19 mouse cellular contexts compared by ENCODE assay signal in the genomic region with DNA sequence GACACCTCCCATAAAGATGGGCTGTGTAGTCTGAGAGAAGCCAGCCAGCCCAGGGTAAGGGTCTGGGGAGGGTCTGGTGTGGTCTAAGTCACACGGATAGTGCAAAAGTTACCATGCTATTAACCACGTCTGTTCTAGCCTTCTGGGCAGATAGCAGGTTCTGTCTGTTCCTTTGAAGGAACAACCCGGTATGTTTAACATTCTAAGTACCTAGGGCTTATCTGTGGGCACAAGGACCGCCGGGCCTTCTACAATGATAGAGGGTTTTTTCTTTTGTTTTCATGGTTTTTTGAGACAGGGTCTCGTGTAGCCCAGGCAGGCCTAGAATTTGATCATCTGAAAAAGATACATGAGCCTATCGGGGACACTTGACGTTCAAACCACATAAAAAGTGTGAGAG. TPM values are rescaled to one million over a fixed set of nuclear protein-coding genes. Genes with fewer than 3 reads are reported as not detected.
A peak's percentile ranks its signal among the peaks of the same experiment; 100 is the strongest.
DNase-seq lines count a peak whose midpoint lies in the region; ATAC-seq and TF ChIP-seq lines count a peak whose summit lies in the region.
"Had no signal": no experiment of that assay in that cellular context is flagged by ENCODE, and none has a peak within 500 bp of the region (broad histone marks: within the 10 kb centered on the region; RNA-seq: fewer than 3 reads in every experiment).

No protein-coding gene starts in this region.

- no peak overlapping the region for H3K9ac ChIP-seq in embryonic facial prominence, embryonic 12.5 days
- no peak overlapping the region for H3K9ac ChIP-seq in lung, embryonic 15.5 days
- no peak overlapping the region for H3K9ac ChIP-seq in intestine, postnatal 0 days (ENCODE audit: low read depth, low read length)
- H3K9ac ChIP-seq in stomach, embryonic 15.5 days, result no peak overlapping the region
- H3K9ac ChIP-seq: forebrain, postnatal 0 days; heart, embryonic 15.5 days had no signal

- H3K4me1 ChIP-seq in embryonic facial prominence, embryonic 12.5 days, result peaks cover 4% of the 10 kb centered on the region; the same call in 1 of the 2 replicates
- peaks cover 18% of the 10 kb centered on the region for H3K4me1 ChIP-seq in embryonic facial prominence, embryonic 10.5 days
- H3K4me1 ChIP-seq in lung, embryonic 15.5 days, result peaks cover 9% of the 10 kb centered on the region; the same call in 1 of the 2 replicates
- H3K4me1 ChIP-seq in intestine, postnatal 0 days (replicated peaks; ENCODE audit: control insufficient read depth, insufficient read depth, low read length), result no peaks in the 10 kb centered on the region
- H3K4me1 ChIP-seq in stomach, embryonic 15.5 days, result peaks cover 10% of the 10 kb centered on the region

- H3K9me3 ChIP-seq in embryonic facial prominence, embryonic 12.5 days, result no peaks in the 10 kb centered on the region
- peaks cover 6% of the 10 kb centered on the region; the same call in 1 of the 2 replicates for H3K9me3 ChIP-seq in embryonic facial prominence, embryonic 10.5 days
- no peaks in the 10 kb centered on the region for H3K9me3 ChIP-seq in lung, embryonic 15.5 days
- no peaks in the 10 kb centered on the region for H3K9me3 ChIP-seq in intestine, postnatal 0 days (ENCODE audit: control insufficient read depth)
- no peaks in the 10 kb centered on the region for H3K9me3 ChIP-seq in stomach, embryonic 15.5 days
- H3K9me3 ChIP-seq: heart, embryonic 15.5 days had no signal

- DNase-seq in embryonic facial prominence, embryonic 10.5 days (ENCODE audit: low spot score), result no peak
- no peak for DNase-seq in lung, postnatal 36 days
- no peak for DNase-seq in left cerebral cortex, adult 9 months (ENCODE audit: low spot score in 2 of 2)
- DNase-seq: cerebellum, adult 9-11 months; forebrain, postnatal 0 days; gastrocnemius, postnatal 10 days; kidney, adult 9 months; layer of hippocampus, adult 9-11 months; lung, postnatal 14 days; right cerebral cortex, postnatal 25 days had no signal

- no peak overlapping the region for H3K4me3 ChIP-seq in embryonic facial prominence, embryonic 12.5 days
- no peak overlapping the region for H3K4me3 ChIP-seq in embryonic facial prominence, embryonic 10.5 days
- H3K4me3 ChIP-seq in lung, embryonic 15.5 days, result no peak overlapping the region
- H3K4me3 ChIP-seq in intestine, postnatal 0 days (ENCODE audit: low read depth, low read length), result no peak overlapping the region
- no peak overlapping the region for H3K4me3 ChIP-seq in stomach, embryonic 15.5 days (replicated peaks)
- H3K4me3 ChIP-seq: forebrain, embryonic 10.5 days; heart, embryonic 15.5 days; left cerebral cortex, adult 2 months had no signal

- H3K27ac ChIP-seq in embryonic facial prominence, embryonic 12.5 days, result 0 out of 2 replicates have a peak overlapping the region, but pooled peaks have one; percentile 2
- H3K27ac ChIP-seq in embryonic facial prominence, embryonic 10.5 days (replicated peaks), result no peak overlapping the region
- H3K27ac ChIP-seq in lung, embryonic 15.5 days, result peak overlapping the region; percentile 55
- peak overlapping the region; percentile 41; the same call in 1 of the 2 replicates for H3K27ac ChIP-seq in intestine, postnatal 0 days (ENCODE audit: low read depth, low read length)
- peak overlapping the region; percentile 78 for H3K27ac ChIP-seq in stomach, embryonic 15.5 days
- H3K27ac ChIP-seq: forebrain, embryonic 10.5 days; heart, embryonic 15.5 days; left cerebral cortex, adult 2 months had no signal

- H3K36me3 ChIP-seq in embryonic facial prominence, embryonic 12.5 days, result peaks cover 19% of the 10 kb centered on the region
- H3K36me3 ChIP-seq in embryonic facial prominence, embryonic 10.5 days (replicated peaks), result peaks cover 29% of the 10 kb centered on the region
- H3K36me3 ChIP-seq in lung, embryonic 15.5 days, result peaks cover 7% of the 10 kb centered on the region; the same call in 1 of the 2 replicates
- peaks cover 20% of the 10 kb centered on the region for H3K36me3 ChIP-seq in intestine, postnatal 0 days (ENCODE audit: control insufficient read depth, insufficient read depth)
- 0 out of 2 replicates have a peak, but pooled peaks cover 3% of the 10 kb centered on the region for H3K36me3 ChIP-seq in stomach, embryonic 15.5 days
- H3K36me3 ChIP-seq: heart, embryonic 15.5 days had no signal

- H3K27me3 ChIP-seq in embryonic facial prominence, embryonic 12.5 days, result 0 out of 2 replicates have a peak, but pooled peaks cover 8% of the 10 kb centered on the region
- H3K27me3 ChIP-seq in embryonic facial prominence, embryonic 10.5 days (replicated peaks; ENCODE audit: low read depth, poor library complexity, severe bottlenecking), result peaks cover 21% of the 10 kb centered on the region
- H3K27me3 ChIP-seq in lung, embryonic 15.5 days, result no peaks in the 10 kb centered on the region
- no peaks in the 10 kb centered on the region for H3K27me3 ChIP-seq in intestine, postnatal 0 days (replicated peaks; ENCODE audit: control insufficient read depth, insufficient read depth, low read length)
- H3K27me3 ChIP-seq in stomach, embryonic 15.5 days (replicated peaks), result no peaks in the 10 kb centered on the region
- H3K27me3 ChIP-seq: heart, embryonic 15.5 days had no signal

- no peak for TF ChIP-seq CTCF in intestine, postnatal 0 days (IDR thresholded peaks at IDR 0.05; ENCODE audit: low read depth)

- no peak for ATAC-seq in embryonic facial prominence, embryonic 12.5 days (ENCODE audit: insufficient number of reproducible peaks, insufficient read depth, low FRiP score, low TSS enrichment)
- ATAC-seq in lung, embryonic 15.5 days (ENCODE audit: borderline replicate concordance, extremely low read depth, low FRiP score, low TSS enrichment), result 0 out of 2 replicates have a peak, but pooled peaks have one; percentile 3
- ATAC-seq in intestine, postnatal 0 days, result no peak
- ATAC-seq in stomach, embryonic 15.5 days (ENCODE audit: insufficient read depth, low FRiP score, low read depth), result no peak
- no peak for ATAC-seq in frontal cortex, adult (ENCODE audit: low TSS enrichment)
- ATAC-seq: forebrain, postnatal 0 days; hindbrain, embryonic 16.5 days had no signal

- no peak overlapping the region for H3K4me2 ChIP-seq in embryonic facial prominence, embryonic 12.5 days (replicated peaks)
- no peak overlapping the region for H3K4me2 ChIP-seq in lung, embryonic 15.5 days
- H3K4me2 ChIP-seq in intestine, postnatal 0 days (replicated peaks; ENCODE audit: low read depth), result no peak overlapping the region
- H3K4me2 ChIP-seq in stomach, embryonic 15.5 days, result no peak overlapping the region

- WGBS in embryonic facial prominence, embryonic 12.5 days, result 84% methylated on average over 8 of the region's 8 CpGs
- WGBS in embryonic facial prominence, embryonic 10.5 days, result 86% methylated on average over 8 of the region's 8 CpGs
- 67% methylated on average over 8 of the region's 8 CpGs for WGBS in lung, embryonic 15.5 days
- WGBS in intestine, postnatal 0 days, result 75% methylated on average over 8 of the region's 8 CpGs
- 73% methylated on average over 8 of the region's 8 CpGs for WGBS in stomach, embryonic 15.5 days

RNA-seq across cellular contexts. Expression of gene Il17d, which starts 21.6 kb away (rescaled TPM):
- 4.3 and 4.9 TPM in 2 replicates for polyA plus RNA-seq in embryonic facial prominence, embryonic 12.5 days (2016; fragmentation: Nextera tagmentation; extraction: Ambion mirVana)
- 0.77 and 0.91 TPM in 2 replicates for polyA plus RNA-seq in embryonic facial prominence, embryonic 10.5 days (2016; fragmentation: Nextera tagmentation; extraction: Ambion mirVana)
- polyA plus RNA-seq in lung, embryonic 15.5 days (2015; fragmentation: Nextera tagmentation; extraction: Ambion mirVana), result 5.2 and 6.1 TPM in 2 replicates
- 7.2 and 7.8 TPM in 2 replicates for polyA plus RNA-seq in intestine, postnatal 0 days (2015; fragmentation: Nextera tagmentation; extraction: Ambion mirVana)
- 8.1 and 9.0 TPM in 2 replicates for polyA plus RNA-seq in stomach, embryonic 15.5 days (2015; fragmentation: Nextera tagmentation; extraction: Ambion mirVana)

RNA-seq across cellular contexts. Expression of gene Eef1akmt1, which starts 25.3 kb away (rescaled TPM):
- 95.3 TPM in 2 replicates for polyA plus RNA-seq in embryonic facial prominence, embryonic 12.5 days (2016; fragmentation: Nextera tagmentation; extraction: Ambion mirVana)
- 107 and 112 TPM in 2 replicates for polyA plus RNA-seq in embryonic facial prominence, embryonic 10.5 days (2016; fragmentation: Nextera tagmentation; extraction: Ambion mirVana)
- 106 and 108 TPM in 2 replicates for polyA plus RNA-seq in lung, embryonic 15.5 days (2015; fragmentation: Nextera tagmentation; extraction: Ambion mirVana)
- 53.2 and 56.6 TPM in 2 replicates for polyA plus RNA-seq in intestine, postnatal 0 days (2015; fragmentation: Nextera tagmentation; extraction: Ambion mirVana)
- polyA plus RNA-seq in stomach, embryonic 15.5 days (2015; fragmentation: Nextera tagmentation; extraction: Ambion mirVana), result 89.0 and 91.0 TPM in 2 replicates
